Mouse (Mus musculus) testis, adult 2 months (tissue): Measurements from ENCODE around the gene Glud1. TPM values are rescaled to one million over a fixed set of nuclear protein-coding genes. Genes with fewer than 3 reads are reported as not detected.
A peak's percentile ranks its signal among the peaks of the same experiment; 100 is the strongest.
"Not testable (repeated sequence)": the region's sequence is repeated elsewhere in the genome, so short reads cannot be mapped to it uniquely, and the experiment has no call there.

ENCODE experiments used
- H3K27ac ChIP-seq: fragments of 200-500 bp; 2 replicates; pipeline ENCODE4 v1.5.1; 2012; ENCODE audit warnings: low read depth, low read length; ENCODE audit not compliant: control insufficient read depth, insufficient read depth
- H3K27me3 ChIP-seq: fragments of 200-500 bp; 2 replicates; pipeline ENCODE4 v1.6.1; 2012; ENCODE audit warnings: mild to moderate bottlenecking, low read length, moderate library complexity; ENCODE audit not compliant: control insufficient read depth, insufficient read depth
- H3K36me3 ChIP-seq: fragments of 200-500 bp; 2 replicates; pipeline ENCODE4 v1.6.1; 2012; ENCODE audit warnings: mild to moderate bottlenecking, low read length; ENCODE audit not compliant: control insufficient read depth, insufficient read depth
- H3K4me1 ChIP-seq: fragments of 200-500 bp; 2 replicates; pipeline ENCODE4 v1.6.1; 2012; ENCODE audit warnings: low read length; ENCODE audit not compliant: control insufficient read depth, insufficient read depth
- H3K4me3 ChIP-seq: fragments of 200-500 bp; 2 replicates; pipeline ENCODE4 v1.5.1; 2012; ENCODE audit warnings: low read depth, mild to moderate bottlenecking, low read length, moderate library complexity, mixed read lengths; ENCODE audit not compliant: control insufficient read depth
- CTCF ChIP-seq: fragments of 200-500 bp; IDR thresholded peaks from 2 replicates; pipeline ENCODE4 v1.5.1; 2012; ENCODE audit warnings: low read depth, mild to moderate bottlenecking, inconsistent platforms, low read length, moderate library complexity; ENCODE audit not compliant: control insufficient read depth, insufficient read depth, insufficient replicate concordance
- POLR2A ChIP-seq: fragments of 200-500 bp; IDR thresholded peaks from 2 replicates; pipeline ENCODE4 v1.6.1; 2012; ENCODE audit warnings: low read depth, mild to moderate bottlenecking, inconsistent platforms, low read length, moderate library complexity; ENCODE audit not compliant: control insufficient read depth
- polyA plus RNA-seq: library from polyadenylated mRNA; depleted of rRNA; stranded (reverse); fragments of >200 nt; gene quantifications from 2 replicates; pipeline ENCODE4 v1.2.3, GENCODE M21; 2012

Glud1 gene
- polyA plus RNA-seq, 1 experiment = 7.1 TPM

DNA sequence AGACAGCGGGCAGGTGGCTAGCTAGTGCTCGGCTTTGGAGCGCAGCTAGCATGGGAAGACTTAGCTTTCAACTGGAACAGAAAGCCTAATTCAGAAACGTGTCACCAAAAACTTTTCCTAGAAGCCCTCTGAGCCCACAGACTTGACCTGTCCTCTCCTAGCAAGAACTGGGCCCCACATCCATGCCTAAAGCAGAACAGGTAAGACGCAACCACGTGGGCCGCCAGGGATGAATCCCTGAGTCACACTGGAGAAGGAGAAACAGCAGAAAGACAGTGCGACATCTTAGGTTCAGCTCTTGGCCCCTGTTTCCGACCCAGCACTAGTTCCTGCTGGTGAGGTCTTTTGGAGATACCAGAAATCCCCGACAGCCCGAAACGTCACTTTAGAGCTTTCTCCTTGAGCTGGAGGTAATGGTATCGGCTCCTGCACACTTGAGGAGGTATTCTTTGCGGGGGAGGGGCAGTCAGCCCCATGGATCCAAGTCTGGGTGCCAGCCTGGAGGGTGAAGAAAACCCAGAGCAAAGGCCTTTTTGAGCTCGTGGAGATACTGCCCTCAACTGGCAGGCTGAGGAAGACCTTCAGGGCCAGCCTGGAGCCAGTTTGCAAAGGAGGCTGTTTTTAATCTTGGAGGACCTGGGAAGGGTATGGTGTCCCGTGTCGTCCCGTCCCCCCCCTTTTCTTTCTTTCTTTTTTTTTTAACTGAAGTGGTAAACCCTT lies 52.4 kb downstream of the Glud1 start:
- no peak overlapping the region; the same call in none of the 2 replicates for H3K4me3 ChIP-seq
- H3K27me3 ChIP-seq = no peaks in the 10 kb centered on the region
- H3K4me1 ChIP-seq = peaks cover 2% of the 10 kb centered on the region; the same call in 1 of the 2 replicates
- TF ChIP-seq POLR2A = no peak
- peak; percentile 53; the same call in 1 of the 2 replicates for TF ChIP-seq CTCF
- no peaks in the 10 kb centered on the region for H3K36me3 ChIP-seq
- H3K27ac ChIP-seq = no peak overlapping the region

DNA sequence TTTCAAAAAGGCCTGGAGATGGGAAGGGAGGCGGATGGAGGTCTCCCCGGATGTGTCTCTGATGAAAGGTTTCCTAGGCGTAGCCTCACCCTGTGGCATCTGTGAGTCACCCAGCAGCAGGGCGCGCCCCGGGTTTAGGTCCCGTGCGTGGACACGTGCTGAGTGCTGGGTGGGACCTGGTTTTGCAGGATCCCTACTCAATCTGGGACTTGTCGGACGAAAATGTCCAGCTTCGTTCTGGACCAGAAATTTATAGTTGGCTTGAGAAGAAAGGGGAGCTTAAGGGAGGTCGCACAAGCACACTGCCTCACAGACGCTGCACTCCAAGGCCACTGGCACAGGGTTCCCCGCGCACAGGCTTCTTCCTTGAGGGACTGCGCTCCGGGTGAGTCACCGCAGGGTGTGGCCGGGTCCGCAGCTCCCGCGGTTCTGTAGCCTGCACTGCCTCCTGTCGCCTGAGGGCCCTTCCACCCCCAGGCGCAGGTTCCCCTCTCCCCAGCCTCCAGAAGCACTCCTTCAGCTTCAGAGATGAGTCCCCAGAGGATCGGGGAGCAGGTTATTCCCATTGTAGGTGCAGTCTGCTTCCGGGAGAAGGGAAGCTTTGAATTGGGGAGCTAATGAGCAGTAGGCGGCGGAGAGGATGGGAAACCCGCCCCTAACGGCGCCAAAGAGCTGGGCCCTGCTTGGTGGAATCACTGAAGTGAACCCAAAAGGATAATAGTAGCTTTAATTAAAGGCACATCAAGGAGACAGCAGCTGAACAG lies 53.1 kb downstream of the Glud1 start:
- H3K27ac ChIP-seq = no peak overlapping the region
- H3K36me3 ChIP-seq = no peaks in the 10 kb centered on the region

GRCm38 (mm10) chr14:34364254-34365146 lies 54.0 kb downstream of the Glud1 start:
- not testable (repeated sequence) for H3K4me3 ChIP-seq, H3K36me3 ChIP-seq, H3K4me1 ChIP-seq, H3K27ac ChIP-seq, H3K27me3 ChIP-seq

More for the DNA sequence above, 53.1 kb downstream of the Glud1 start:
- no peaks in the 10 kb centered on the region for H3K27me3 ChIP-seq
- H3K4me1 ChIP-seq = peaks cover 2% of the 10 kb centered on the region; the same call in 1 of the 2 replicates
- TF ChIP-seq POLR2A (no peak), CTCF (no peak)
- peak overlapping the region; percentile 10 for H3K4me3 ChIP-seq

DNA sequence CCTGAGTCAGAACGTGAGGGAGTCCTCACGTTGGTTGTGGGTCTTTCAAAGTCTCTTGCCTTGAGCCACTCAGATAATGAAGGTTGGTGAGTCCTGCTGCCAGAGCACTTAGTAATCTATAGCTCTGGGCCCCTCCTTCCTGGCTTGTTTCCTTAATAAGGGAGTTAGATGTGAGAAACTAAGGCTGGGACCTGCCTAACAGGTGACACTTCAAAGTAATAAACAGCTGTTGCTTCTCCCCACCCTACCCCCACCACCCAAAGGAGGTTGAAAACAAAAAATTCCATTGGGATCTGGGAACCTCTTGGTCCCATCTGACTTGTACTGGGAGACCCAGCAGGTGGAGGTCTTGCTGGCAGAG lies 54.6 kb downstream of the Glud1 start:
- H3K27ac ChIP-seq = no peak overlapping the region
- no peak overlapping the region for H3K4me3 ChIP-seq
- peaks cover 2% of the 10 kb centered on the region; the same call in 1 of the 2 replicates for H3K4me1 ChIP-seq
- no peaks in the 10 kb centered on the region for H3K27me3 ChIP-seq
- no peaks in the 10 kb centered on the region for H3K36me3 ChIP-seq
- no peak for TF ChIP-seq POLR2A
- no peak for TF ChIP-seq CTCF

GRCm38 (mm10) chr14:34370203-34370602 lies 59.7 kb downstream of the Glud1 start:
- Histone ChIP-seq H3K27me3 (no peaks in the 10 kb centered on the region), H3K36me3 (no peaks in the 10 kb centered on the region), H3K27ac (no peak overlapping the region), H3K4me1 (0 out of 2 replicates have a peak, but pooled peaks cover 2% of the 10 kb centered on the region), H3K4me3 (no peak overlapping the region)
- TF ChIP-seq CTCF = no peak
- no peak for TF ChIP-seq POLR2A

GRCm38 (mm10) chr14:34370921-34371320 lies 60.4 kb downstream of the Glud1 start:
- Histone ChIP-seq H3K27ac (no peak overlapping the region), H3K4me3 (no peak overlapping the region), H3K27me3 (no peaks in the 10 kb centered on the region), H3K4me1 (0 out of 2 replicates have a peak, but pooled peaks cover 2% of the 10 kb centered on the region), H3K36me3 (no peaks in the 10 kb centered on the region)
- no peak for TF ChIP-seq CTCF
- no peak for TF ChIP-seq POLR2A

DNA sequence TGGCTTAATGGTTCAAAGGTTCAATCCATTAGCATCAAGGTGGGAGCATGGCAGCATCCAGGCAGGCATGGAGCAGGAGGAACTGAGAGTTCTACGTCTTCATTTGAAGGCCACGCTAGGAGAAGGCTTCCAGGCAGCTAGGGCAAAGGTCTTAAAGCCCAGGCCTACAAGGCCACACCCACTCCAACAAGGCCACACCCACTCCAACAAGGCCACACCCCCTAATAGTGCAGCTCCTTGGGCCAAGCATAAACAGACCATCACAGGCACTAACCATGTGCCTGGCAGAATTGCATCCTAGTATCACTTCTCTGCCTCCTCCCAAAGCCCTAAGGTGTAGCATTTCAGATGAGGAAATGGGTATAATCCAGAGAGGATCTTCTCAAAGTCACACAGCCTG lies 61.2 kb downstream of the Glud1 start:
- Histone ChIP-seq H3K4me1 (0 out of 2 replicates have a peak, but pooled peaks cover 2% of the 10 kb centered on the region), H3K27me3 (no peaks in the 10 kb centered on the region), H3K36me3 (no peaks in the 10 kb centered on the region), H3K4me3 (no peak overlapping the region), H3K27ac (no peak overlapping the region)
- no peak for TF ChIP-seq POLR2A
- TF ChIP-seq CTCF = no peak
